Mouse (Mus musculus): ENCODE results near the gene Dag1.

- TF ChIP-seq POLR2A (IDR thresholded peaks at IDR 0.05; ENCODE audit: low read depth, low read length) (0 out of 2 replicates have a peak, but pooled peaks have one; percentile 11), CTCF (IDR thresholded peaks at IDR 0.05; ENCODE audit: borderline replicate concordance, insufficient read depth, low read length) (no peak)
Observed at GRCm38 (mm10) chr9:108290773-108291172, 27.0 kb upstream of the Dag1 start.
